Mouse (Mus musculus) cortical plate, adult 2 months (tissue): ENCODE data around the gene Trp53bp1. TPM values are rescaled to one million over a fixed set of nuclear protein-coding genes. Genes with fewer than 3 reads are reported as not detected.

Source experiments
- H3K27ac ChIP-seq: fragments of 200-500 bp; 2 replicates; pipeline ENCODE4 v1.5.1; 2012; ENCODE audit warnings: low read length, control low read depth, inconsistent platforms; ENCODE audit not compliant: insufficient read depth
- H3K4me1 ChIP-seq: fragments of 200-500 bp; 2 replicates; pipeline ENCODE4 v1.6.1; 2011; ENCODE audit warnings: low read length; ENCODE audit not compliant: control insufficient read depth, insufficient read depth
- H3K4me3 ChIP-seq: fragments of 200-500 bp; 2 replicates; pipeline ENCODE4 v1.5.1; 2011; ENCODE audit warnings: mild to moderate bottlenecking, low read length, control low read depth; ENCODE audit not compliant: insufficient read depth
- CTCF ChIP-seq: fragments of 200-500 bp; IDR thresholded peaks from 2 replicates; pipeline ENCODE4 v1.5.1; 2011; ENCODE audit warnings: mild to moderate bottlenecking, control low read depth, low read length; ENCODE audit not compliant: insufficient read depth; ENCODE audit errors: extremely low read depth
- POLR2A ChIP-seq: fragments of 200-500 bp; IDR thresholded peaks from 2 replicates; pipeline ENCODE4 v1.6.1; 2011; ENCODE audit warnings: mild to moderate bottlenecking, low read length, control low read depth; ENCODE audit not compliant: insufficient read depth; ENCODE audit errors: extremely low read depth
- polyA plus RNA-seq: library from polyadenylated mRNA; depleted of rRNA; stranded (reverse); fragments of >200 nt; gene quantifications from 2 replicates; pipeline ENCODE4 v1.2.3, GENCODE M21; 2012

Gene Trp53bp1
- polyA plus RNA-seq, 1 experiment: 63.6 TPM

DNA sequence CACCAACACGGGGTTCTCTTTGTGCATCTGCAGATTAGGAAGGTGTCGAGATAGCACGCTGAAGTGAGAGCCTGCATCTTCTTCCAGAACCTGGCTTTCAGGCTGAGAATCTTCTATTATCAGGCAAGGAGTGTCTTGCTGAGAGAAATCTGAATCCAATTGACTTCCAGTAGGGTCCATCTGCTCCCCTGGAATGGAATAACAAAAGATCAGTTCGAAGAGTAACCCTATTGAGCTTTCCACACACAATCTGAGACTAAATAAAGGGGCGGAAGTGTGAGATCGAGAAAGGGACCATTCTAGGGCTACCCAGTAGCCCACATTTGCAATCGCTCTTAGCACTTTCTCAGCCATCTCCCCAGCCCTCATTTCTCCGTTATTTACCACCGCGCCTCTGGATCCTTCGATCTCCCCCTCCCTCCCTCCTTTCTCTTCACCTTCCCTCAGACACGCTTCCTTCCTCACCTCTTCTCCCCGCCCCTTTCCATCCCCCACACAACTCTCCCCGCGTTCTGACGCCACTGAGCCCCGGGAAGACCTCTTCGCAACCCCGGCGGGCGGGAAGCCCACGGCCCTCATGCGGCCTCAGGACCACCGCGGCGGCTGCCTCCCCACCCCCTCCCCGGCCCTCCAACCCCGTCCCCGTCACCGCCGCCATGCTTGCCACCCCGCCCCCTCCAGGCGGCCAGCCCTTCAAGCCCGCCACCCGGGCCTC lies 529 bp downstream of the Trp53bp1 start:
- TF ChIP-seq POLR2A (no peak), CTCF (no peak)
- Histone ChIP-seq H3K4me1 (peaks cover 5% of the 10 kb centered on the region), H3K27ac (no peak overlapping the region), H3K4me3 (peak overlapping the region; percentile 52)

DNA sequence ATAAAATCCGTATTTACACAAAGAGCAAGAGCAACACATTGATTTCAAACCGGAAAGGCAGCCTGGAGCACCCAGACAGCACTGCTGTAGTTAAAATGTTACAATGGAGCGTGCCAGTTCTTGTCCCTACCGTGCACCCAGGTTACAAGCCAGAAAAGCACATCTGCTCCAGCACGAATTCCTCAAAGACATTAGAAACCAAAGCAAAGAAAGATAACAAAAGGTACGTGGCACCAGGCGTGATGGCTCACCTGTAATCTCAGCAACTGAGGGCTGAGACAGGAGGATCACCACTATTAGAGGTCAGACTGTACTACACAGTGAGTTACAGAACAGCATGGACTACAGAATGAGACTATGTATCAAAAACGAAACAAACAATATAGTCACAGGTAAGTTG lies 2.8 kb downstream of the Trp53bp1 start:
- Histone ChIP-seq H3K4me1 (peaks cover 5% of the 10 kb centered on the region), H3K4me3 (peak overlapping the region; percentile 13; the same call in 1 of the 2 replicates), H3K27ac (no peak overlapping the region)
- TF ChIP-seq POLR2A (no peak), CTCF (no peak)

DNA sequence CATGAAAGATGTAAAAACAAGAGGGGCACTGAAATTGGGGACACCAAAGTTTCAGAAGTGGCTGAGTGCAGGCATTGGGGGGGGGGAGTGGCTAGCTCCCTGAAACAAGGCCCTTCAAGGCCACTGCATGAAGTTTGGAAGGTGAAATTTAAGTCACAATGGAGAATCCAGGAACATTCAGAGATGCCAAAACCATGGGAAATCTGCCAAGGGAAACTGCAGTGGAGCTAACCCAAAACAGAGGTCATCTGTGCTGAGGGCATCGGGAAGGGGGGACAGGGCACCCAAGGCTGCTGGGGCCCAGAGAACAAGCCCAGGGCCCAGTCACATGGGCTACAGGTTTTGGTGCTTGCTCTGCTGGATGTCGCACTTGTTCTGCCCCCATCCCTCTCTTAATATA lies 21.4 kb downstream of the Trp53bp1 start:
- TF ChIP-seq POLR2A (no peak), CTCF (no peak)
- Histone ChIP-seq H3K27ac (no peak overlapping the region), H3K4me3 (no peak overlapping the region), H3K4me1 (no peaks in the 10 kb centered on the region)

DNA sequence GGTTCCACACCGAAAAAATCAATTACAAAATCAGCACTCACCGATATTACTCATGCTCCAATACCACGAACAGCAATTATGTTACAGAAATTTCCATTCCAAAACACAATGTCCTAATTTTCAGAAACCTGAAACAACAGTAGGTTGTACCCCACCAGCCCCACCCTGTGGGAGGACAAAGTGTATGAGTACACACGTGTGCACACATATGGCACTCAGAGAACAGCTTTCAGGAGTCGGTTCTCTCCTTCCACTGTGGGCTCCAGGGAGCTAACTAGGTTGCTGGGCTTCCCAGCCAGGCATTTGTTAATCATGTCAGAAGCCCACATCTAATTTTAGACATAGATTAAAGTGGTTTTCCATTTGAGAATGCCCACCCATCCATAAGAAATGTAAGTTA lies 27.1 kb downstream of the Trp53bp1 start:
- H3K4me1 ChIP-seq: peaks cover 4% of the 10 kb centered on the region; the same call in 1 of the 2 replicates
- TF ChIP-seq CTCF: no peak
- TF ChIP-seq POLR2A: no peak
- H3K4me3 ChIP-seq: no peak overlapping the region
- H3K27ac ChIP-seq: 0 out of 2 replicates have a peak overlapping the region, but pooled peaks have one; percentile 64

DNA sequence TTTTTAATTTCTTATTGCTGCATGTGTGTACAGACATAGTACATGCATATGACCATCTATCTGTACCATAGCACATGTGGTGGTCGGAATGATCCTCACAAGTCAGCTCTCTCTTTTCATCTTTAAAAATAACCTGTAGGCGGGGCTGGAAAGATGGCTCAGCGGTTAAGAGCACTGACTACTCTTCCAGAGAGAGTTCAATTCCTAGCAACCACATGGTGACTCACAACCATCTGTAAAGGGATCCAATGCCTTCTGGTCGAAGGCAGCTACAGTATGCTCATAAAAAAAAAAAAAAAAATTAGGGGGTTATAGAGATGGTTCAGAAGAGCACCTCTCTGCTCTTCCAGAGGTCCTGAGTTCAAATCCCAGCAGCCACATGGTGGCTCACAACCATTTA lies 31.8 kb downstream of the Trp53bp1 start:
- no peak for TF ChIP-seq CTCF
- TF ChIP-seq POLR2A: no peak
- H3K27ac ChIP-seq: no peak overlapping the region

DNA sequence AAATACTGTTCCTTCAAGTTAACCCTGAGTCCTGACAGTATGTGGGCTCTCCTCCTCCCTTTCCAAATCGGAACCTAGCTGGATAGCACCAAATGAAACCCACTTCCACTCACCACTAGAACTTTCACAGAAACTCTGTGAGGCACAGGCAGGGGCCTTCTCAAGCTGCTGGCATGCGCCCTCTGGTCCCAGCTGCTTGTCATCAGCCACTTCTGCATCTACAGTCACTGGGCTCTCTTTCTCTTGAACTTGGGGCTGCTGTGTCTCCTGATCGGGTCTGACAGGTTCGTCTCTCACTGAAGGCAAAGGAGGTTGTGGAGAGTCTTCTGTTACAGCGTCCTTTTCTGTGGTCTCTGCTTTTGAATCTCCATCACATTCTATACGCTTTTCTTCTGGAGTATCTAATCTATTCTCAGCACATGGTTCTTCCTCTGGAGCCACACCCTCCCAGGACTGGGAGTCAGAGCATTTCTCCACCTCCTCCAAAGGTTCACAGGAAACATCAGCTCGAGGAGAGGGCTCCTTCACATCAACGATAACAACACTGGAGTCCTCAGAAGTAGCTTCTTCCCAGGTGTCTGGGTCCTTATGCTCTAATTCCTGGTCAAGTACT lies 35.6 kb downstream of the Trp53bp1 start:
- no peak overlapping the region for H3K4me3 ChIP-seq
- H3K27ac ChIP-seq: no peak overlapping the region
- peaks cover 4% of the 10 kb centered on the region; the same call in 1 of the 2 replicates for H3K4me1 ChIP-seq
- TF ChIP-seq POLR2A (no peak), CTCF (no peak)

More for the DNA sequence above, 31.8 kb downstream of the Trp53bp1 start:
- no peak overlapping the region for H3K4me3 ChIP-seq
- H3K4me1 ChIP-seq: peaks cover 3% of the 10 kb centered on the region; the same call in 1 of the 2 replicates

DNA sequence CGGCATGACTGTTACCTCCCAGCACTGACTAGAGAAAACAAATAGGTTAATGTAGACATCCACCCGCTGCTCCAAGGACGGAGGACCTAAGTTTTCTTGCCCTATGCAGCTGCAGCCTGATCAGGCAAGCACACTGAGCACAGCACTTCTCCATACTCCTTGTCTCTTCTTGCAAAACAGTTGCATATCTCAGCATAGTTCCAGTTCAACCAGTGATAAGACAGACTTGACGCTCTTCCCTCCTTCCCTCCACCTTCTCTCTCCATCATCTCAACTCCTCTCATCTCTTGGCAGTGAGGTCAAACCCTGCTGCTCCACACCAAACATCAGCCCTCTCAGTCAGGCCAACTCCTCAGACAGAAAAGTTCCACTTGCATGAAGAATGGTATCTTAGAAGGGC lies 43.1 kb downstream of the Trp53bp1 start:
- TF ChIP-seq POLR2A (no peak), CTCF (no peak)

DNA sequence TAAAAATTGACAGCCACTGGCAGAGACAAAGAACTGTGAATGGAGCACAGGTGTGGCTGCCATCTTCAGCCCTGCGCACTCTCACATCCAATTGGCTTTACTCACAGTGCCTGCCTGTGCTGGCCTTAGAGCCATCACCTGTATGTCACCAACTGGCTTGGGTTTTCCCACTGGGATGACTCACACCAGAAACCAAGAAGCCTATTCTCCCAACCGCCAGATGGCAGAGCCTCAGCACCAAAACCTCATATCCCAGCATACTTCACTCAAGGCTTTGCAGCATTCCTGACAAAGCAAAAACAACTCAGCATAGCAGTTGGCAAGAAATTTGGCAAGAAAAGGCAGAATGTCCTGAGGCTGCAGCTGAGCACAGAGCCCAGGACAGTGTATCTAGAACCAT lies 48.2 kb downstream of the Trp53bp1 start:
- Histone ChIP-seq H3K4me1 (no peaks in the 10 kb centered on the region; the same call in 1 of the 2 replicates), H3K27ac (no peak overlapping the region), H3K4me3 (no peak overlapping the region)
- TF ChIP-seq POLR2A: no peak
- TF ChIP-seq CTCF: peak; percentile 51

More for the DNA sequence above, 43.1 kb downstream of the Trp53bp1 start:
- peaks cover 3% of the 10 kb centered on the region; the same call in 1 of the 2 replicates for H3K4me1 ChIP-seq
- no peak overlapping the region for H3K4me3 ChIP-seq
- no peak overlapping the region for H3K27ac ChIP-seq

DNA sequence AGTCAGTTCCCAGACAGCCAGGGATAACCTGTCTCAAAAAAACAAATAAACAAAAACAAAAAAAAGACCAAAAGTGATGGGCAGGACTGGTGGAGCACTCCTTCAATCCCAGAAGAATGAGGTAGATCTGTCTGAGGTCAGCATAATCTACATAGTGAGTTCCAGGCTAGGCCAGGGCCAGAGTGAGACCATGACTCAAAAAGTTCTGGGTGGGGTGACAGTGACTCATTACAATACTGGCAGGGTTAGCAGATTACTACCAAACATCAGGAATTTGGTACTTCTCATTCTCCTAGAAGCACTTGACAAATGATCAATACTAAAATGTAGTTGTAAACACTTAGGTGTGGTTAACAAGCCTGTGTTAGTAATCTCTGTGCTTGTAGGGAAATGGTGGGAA lies 51.2 kb downstream of the Trp53bp1 start:
- Histone ChIP-seq H3K4me3 (no peak overlapping the region), H3K27ac (no peak overlapping the region), H3K4me1 (no peaks in the 10 kb centered on the region; the same call in 1 of the 2 replicates)
- TF ChIP-seq CTCF (no peak), POLR2A (no peak)

DNA sequence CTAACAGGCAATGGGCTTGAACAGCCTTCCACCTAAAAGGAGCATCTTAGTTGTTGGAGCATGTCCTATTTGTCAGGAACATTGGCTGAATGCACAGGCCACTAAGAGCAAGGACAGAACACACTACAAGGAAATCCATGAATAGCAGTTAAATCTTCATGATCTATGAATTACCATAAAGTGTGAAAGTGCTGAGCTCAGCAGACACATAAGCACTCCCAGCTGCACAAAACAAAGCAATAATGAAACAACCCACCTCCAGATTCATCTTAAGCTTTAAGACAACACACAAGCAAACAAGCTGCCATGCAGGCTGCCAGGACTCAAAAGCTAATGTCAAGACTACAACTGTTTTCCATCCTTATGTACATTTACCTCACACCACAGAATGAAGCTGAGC lies 52.0 kb downstream of the Trp53bp1 start:
- TF ChIP-seq CTCF (no peak), POLR2A (no peak)
- Histone ChIP-seq H3K4me1 (peaks cover 3% of the 10 kb centered on the region; the same call in 1 of the 2 replicates), H3K27ac (no peak overlapping the region), H3K4me3 (no peak overlapping the region)
